Mouse (Mus musculus): ENCODE results near the gene Ep300. TPM values are rescaled to one million over a fixed set of nuclear protein-coding genes. Genes with fewer than 3 reads are reported as not detected.
"Not testable (repeated sequence)": the region's sequence is repeated elsewhere in the genome, so short reads cannot be mapped to it uniquely, and the experiment has no call there.

Ep300 gene
- total RNA-seq, 4 experiments from 2014 or later: 62.2 to 107 (median 76.8) TPM

DNA sequence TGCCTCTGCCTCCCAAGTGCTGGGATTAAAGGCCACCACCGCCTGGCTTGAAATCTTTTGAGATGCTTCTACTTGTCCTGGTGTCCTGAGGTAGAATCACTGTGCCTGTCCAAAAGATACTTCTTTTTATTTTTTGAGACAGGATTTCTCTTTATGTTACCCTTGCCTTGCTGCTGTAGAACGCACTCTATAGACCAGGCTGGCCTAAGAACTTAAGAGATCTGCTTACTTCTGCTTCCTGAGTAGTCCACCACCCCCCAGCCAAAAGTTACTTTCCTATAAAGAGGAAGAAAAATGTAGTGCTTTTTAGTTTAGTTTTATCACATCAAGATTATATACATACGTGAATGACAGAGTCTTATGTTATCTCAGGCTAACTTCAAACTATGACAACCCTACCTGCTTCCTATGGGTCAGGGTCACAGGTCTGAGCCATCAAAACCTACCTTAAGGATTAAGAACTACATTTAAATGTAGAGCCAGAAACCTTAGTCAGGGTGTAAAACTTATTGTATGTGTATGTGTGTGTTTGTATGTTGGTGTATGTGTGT is 9.1 kb downstream of the Ep300 start:
- DNase-seq: no peak

DNA sequence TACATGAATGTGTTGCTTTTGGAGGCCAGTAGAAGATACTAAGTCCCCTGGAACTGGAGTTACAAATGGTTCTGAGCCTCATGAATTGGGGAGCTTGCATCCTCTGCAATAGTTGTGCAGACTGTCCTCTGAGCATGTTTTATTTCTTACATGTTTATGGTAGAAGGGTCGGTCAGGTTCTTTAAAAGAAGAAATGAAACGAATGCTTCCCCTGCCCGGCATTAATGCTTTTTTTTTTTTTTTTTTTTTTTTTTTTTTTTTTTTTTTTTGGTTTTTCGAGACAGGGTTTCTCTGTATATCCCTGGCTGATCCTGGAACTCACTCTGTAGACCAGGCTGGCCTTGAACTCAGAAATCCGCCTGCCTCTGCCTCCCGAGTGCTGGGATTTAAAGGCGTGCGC is 13.6 kb downstream of the Ep300 start:
- DNase-seq: not testable (repeated sequence)

DNA sequence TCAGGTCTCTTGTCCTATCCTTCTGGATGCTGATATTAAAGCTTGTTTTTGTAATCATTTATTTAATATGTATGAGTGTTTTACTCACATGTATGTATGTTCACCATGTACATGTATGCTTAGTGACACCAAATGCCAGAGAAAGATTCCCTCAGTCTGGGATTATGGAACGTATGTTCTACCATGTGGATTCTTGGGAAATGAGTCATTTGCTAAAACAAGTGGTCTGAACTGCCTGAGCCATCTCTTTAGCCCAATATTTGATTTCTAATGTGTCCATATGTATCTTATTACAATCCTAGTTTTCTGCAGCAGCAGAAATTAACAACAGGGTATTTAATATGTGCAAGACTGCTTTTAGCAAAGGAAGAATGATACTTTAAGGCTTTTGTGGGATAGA is 20.1 kb downstream of the Ep300 start:
- no peak for DNase-seq

DNA sequence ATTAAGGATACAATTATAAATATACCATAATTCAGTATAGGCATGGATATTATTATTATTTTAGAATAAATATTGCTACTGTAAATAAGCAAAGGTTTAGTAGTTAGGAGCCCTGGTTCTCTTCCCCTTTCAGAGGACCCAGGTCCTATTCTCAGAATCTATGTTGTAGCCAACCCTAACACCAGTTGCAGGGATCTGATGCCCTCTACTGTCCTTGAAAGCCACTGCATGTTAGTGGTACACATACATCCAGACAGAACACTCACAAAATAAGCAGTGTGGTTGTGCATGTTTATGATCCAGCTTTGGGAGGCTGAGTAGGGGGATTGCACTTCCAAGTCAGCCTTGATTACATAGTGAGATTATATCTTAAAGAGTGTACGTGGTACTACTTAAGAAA is 21.5 kb downstream of the Ep300 start:
- DNase-seq: no peak

DNA sequence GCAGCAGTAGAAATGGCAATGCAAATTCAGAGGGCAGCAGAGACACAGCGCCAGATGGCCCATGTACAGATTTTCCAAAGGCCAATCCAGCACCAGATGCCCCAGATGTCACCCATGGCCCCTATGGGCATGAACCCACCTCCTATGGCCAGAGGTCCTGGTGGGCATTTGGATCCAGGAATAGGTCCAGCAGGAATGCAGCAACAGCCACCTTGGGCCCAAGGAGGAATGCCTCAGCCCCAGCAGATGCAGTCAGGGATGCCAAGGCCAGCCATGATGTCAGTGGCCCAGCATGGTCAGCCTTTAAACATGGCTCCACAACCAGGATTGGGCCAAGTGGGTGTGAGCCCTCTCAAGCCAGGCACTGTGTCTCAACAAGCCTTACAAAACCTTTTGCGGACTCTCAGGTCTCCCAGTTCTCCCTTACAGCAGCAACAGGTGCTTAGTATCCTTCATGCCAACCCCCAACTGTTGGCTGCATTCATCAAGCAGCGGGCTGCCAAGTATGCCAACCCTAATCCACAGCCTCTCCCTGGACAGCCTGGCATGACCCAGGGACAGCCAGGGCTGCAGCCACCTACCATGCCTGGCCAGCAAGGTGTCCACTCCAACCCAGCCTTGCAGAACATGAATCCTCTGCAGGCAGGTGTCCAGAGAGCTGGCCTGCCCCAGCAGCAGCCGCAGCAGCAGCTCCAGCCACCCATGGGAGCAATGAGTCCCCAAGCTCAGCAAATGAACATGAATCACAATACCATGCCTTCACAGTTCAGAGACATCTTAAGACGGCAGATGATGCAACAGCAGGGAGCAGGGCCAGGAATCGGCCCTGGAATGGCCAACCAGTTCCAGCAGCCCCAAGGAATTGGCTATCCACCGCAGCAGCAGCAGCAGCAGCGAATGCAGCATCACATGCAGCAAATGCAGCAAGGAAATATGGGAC is 64.6 kb downstream of the Ep300 start:
- DNase-seq: no peak

DNA sequence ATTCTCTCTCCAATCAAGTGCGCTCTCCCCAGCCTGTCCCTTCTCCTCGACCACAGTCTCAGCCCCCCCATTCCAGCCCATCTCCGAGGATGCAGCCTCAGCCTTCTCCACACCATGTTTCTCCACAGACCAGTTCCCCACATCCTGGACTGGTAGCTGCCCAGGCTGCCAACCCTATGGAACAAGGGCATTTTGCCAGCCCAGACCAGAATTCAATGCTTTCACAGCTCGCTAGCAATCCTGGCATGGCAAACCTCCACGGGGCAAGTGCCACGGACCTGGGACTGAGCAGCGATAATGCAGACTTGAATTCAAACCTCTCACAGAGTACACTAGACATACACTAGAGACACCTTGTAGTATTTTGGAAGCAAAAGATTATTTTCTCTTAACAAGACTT is 65.5 kb downstream of the Ep300 start:
- DNase-seq: no peak

DNA sequence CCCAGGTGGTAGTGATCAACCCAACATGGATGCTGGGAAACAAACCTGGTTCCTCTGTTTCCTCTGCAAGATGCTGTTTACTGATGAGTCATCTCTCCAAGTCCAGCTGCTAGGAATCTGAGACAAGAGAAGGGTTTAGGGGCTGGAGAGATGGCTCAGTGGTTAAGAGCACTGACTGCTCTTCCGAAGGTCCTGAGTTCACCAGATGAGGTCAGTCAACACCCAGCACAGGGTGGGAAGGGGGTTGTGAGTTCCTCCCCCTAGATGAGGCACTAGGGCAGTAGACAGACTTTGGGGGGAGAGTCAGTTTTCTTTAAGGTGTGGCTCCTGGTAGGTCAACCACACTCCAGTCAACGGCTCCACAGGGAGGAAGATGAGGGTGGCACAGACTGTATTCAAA is 76.5 kb downstream of the Ep300 start:
- DNase-seq: no peak

DNA sequence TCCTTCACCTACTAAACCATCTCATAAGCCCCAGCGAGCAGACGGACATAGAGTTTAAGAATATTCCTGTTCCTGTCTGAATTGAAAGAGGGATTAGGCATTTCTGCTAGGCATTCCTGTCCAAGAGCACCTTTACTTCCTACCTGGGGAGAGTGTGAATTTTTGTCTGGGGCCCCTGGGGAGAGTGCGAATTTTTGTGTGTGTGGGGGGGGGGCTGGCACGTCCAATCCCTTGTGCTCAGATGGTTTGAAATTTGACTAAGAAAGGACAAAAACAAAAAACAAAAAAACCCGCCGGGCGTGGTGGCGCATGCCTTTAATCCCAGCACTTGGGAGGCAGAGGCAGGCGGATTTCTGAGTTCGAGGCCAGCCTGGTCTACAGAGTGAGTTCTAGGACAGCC is 78.1 kb downstream of the Ep300 start:
- DNase-seq: no peak

DNA sequence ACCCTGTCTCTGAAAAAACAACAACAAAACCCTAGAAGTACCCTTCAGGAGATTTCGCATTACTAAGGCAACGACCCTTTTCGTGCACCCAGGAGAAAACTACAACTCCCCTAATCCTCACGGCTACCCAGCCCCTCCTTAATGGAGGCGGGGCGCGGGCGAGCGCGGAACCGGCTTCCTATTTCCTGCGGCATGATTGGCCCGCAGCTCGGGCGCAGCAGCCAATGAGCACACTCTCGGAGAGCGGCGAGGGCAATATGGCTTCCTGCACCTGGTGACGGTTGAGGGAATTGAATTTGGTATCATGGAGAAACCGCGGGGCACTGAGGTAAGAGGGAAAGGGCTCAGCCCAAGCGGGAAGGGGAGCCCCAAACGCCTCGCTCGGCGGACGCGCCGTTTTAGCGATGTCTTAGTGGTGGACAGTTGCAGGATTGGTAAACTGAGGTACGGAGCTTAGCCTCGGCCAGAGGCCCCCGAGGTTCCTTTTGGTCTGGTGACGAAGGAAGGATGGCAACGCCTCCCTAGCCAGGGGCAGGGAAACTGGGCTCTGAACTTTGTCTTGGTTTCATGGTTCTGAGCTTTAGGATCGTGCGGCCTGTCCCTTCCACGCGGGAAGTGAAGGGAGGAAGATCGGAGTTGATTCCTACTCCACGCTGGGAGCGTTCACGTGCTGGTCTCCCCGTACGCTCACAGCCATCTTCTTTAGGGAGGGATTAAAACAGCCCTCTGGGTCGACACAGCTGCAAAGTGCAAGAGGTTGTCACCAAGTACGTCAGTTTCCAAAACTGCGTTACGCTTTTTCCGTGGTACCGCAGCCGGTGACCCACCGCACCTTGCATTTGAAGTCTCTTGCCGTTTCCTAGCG is 78.8 kb downstream of the Ep300 start, which contains the start of gene L3mbtl2:
Gene L3mbtl2 (plus strand): TSS at position 193 of the 865 bp plus-strand sequence.
- DNase-seq: peak; percentile 90

DNA sequence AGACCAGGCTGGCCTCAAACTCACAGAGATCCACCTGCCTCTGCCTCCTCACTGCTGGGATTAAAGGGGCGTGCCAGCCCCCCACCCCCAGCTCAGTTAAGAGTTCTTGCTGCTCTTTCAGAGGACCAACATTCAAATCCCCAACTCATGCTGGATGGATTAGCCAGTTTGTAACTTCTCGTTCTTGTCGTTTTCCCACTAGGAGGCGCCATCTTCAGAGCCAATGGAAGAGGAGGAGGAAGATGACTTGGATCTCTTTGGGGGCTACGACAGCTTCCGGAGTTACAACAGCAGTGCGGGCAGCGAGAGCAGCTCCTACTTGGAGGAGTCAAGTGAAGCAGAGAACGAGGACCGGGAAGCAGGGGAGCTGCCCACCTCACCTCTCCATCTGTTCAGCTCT is 81.8 kb downstream of the Ep300 start:
- no peak for DNase-seq

DNA sequence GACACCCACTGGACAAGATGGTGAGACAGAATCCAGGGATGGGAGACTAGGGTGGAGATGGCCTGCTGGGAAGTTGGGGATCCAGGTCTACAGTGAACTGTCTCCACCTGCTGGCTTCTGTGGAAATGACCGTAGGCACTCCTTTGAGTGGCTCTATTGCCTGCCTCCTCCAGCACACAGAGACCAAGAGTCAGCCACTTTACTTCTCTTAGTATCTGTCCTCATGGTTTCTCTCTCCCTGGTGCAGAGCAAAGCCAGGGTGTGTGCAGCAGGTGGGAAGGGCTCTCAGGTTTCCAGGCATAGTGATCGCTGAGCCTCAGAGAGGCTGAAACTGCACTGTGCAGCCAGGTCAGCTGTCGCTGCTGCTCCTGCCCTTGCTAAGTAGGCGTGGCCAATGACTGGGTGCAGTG is 85.1 kb downstream of the Ep300 start:
- DNase-seq: no peak

DNA sequence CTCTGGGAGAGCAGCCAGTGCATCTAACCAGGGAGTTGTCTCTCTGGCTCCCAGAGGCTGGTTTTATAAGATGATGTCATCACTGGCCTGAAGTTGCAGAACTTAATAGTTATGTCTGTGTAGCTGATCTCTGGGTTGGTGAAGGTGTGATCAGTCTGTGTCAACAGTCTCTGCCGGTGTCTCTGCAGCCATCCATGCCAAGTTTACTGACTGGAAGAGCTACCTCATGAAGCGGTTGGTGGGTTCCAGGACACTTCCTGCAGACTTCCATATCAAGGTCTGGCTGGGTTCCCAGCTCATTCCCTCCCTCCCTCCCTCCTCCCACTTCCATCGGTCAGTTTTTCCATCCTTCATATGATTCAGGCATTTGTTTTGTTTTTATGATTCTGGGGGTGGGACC is 91.5 kb downstream of the Ep300 start:
- no peak for DNase-seq

DNA sequence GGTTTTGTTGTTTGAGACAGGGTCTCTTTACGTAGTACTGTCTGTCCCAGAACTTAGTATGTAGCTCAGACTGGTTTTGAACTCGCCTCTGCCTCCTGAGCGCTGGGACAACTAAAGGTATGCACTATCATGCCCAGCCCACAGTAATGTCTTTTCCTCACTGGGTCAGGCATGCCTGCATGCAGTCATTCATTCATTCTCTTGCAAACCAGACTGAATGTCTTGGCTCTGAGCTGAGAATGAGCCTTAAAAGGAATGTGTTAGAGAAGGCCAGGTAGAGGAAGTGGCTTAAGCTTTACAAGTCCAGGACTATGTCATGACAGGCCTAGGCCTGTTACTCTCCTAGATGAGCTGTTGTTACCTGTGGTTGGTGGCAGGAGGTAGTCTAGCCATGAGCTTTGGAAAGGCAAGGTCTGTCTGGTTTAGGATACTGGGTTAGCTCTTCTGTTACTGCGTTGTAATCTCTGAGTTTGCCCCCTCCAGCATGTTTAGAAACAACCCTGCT is 95.2 kb downstream of the Ep300 start:
- no peak for DNase-seq

DNA sequence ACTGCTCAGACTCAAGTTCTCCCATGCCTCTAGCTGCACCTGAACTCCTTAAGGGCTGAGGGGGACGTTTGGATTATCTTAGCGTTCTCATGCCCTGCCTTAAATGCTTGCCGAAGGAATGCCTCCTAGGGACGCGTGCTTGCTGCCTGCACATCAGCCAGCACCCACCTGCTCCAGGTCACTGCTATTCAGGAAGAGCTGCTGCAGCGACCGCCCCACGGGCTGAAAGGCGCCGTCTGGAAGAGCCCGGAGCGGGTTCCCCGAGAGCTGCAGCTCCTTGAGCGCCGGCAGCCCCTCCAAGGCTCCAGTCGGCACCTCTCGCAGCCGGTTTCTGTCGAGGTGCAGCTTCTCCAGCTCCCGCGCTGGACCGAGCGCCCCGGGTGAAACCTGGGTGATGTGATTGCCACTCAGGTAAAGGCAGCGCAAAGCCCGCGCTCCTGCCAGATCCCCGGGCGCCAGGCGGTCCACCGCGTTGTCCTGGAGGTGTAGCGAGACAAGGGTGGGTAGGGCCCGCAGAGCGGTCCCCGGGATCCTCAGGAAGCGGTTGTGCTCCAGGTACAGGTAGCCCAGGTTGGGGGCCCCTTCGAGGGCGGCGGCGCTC is 108.3 kb downstream of the Ep300 start:
- no peak for DNase-seq

DNA sequence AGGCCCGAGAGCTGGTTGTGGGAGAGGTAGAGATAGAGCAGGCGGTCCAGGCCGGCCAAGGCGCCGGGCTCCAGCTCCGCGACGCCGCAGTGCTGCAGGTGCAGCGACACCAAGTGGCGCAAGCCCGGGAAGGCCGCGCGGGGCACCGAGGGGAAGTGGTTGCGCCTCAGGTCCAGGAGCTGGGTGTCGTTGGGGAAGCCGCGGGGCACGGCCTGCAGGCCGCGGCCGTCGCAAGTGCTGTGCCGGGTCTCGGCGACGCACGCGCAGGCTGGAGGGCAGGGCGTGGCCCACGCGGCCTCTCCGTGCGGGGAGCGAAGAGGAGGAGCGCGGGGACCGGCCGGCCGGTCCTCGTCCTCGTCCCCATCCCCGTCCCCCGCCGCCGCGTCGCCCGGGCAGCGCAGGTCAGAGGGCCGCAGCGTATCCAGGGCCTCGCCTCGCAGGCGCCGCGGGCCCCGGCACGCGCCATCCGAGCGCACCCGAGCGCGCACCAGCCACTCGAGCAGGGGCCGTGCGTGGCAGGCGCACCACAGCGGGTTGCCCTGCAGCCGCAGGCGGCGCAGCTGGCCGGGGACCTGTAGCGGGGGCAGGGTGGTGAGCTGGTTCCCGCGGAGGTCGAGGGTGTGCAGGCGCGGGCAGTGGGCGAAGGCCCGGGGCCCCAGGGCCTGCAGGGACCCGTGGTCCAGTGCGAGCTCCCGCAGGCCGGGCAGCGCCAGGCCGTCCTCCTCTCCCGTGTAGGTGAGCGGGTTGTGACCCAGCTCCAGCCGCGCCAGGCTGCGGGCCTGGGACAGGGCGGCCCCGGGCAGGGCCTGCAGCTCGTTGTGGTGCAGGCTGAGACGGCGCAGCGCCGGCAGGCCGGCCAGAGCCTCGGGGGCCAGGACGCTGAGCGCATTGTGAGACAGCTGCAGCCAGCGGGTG is 109.1 kb downstream of the Ep300 start:
- peak; percentile 75 for DNase-seq

DNA sequence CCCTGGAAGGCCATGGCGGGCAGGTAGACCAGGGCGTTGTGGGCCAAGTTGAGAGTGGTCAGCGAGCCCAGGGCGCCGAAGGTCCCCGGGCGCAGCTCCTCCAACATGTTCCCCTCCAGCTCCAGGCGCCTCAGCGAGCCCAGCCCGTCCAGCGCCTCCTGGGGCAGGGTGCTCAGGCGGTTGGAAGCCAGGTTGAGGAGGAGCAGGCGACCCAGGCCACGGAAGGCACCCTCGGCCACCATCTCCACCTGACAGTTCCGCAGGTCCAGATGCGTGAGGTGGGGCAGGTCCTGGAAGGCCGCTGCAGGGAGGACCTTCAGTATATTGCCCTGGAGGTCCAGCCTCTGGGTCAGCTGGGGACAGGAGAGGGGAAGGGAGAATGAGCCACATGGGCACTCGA is 109.7 kb downstream of the Ep300 start:
- DNase-seq: no peak

DNA sequence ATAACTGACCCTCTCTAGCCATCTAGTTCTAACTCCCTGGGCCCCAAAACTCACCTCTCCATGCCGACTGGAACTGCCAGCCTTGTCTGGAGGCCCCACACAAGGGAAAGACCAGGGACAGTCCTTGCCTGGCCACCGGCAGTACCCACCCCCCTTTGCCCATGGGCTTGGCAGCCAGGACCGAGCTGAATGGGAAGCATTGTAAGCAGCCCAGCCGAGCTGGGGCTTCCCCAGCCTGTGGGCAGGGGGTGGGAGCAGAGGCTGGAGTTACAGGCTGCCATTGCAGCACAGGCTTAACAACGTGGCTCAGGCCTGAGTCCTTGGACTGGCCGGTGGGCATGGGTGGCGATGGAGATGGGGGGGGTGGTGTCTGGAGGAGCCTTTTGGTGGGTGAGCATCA is 112.0 kb downstream of the Ep300 start, which contains the start of gene Chadl:
Gene Chadl (minus strand): TSS at position 113 of the 400 bp plus-strand sequence.
- no peak for DNase-seq

DNA sequence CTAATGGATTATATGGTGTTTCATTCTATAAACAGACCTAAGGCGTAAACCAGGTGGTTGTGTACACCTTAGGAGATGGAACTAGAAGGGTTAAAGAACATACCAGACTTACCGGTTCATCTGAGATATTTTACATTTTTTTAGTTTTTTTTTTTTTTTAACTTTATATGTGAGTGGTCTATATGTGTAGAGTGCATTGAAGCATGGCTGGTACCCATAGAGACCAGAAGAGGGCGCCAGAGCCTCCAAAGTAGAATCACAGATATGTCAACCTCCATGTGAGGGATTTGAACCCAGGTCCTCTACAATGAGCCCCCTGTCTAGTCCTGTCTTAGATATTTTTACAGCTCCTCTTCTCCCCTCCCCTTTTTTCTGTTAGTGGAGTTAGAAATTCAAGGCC is 112.7 kb downstream of the Ep300 start:
- no peak for DNase-seq

DNA sequence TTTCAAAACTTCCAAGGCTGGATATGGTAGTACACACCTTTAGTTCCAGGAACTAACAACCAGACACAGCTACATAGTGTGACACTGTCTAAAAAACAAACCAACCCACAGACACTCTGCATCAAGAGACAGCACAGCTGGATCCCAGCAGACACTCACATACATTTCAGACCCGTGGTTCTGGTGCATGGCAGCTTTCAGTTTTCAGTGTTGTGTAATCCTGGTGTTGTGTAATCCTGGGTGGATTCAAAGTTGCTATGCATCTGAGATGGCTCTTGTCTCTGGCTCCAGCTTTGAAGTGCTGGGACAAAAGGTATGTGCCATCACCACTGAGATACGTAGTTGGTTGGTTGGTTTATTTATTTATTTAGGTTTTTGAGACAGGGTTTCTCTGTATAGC is 113.4 kb downstream of the Ep300 start:
- no peak for DNase-seq

DNA sequence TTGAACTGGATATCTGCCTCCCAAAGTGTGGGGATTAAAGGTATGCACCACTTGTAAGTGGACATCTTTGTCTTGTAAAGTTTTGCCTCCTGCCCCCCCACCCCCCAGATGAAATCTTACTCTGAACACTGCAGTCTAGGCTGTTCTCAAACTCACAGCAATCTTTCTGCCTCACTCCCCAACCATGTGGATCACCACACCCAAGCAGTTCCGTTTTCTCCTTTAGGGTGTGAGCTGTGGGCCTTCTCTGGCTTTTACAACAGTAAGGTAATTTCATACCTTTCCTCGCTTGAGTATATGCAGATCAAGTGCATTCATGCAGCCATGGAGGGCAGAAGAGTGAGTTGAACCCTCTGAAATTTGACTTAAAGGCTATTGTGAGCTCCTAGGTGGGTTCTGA is 115.0 kb downstream of the Ep300 start:
- DNase-seq: no peak

DNA sequence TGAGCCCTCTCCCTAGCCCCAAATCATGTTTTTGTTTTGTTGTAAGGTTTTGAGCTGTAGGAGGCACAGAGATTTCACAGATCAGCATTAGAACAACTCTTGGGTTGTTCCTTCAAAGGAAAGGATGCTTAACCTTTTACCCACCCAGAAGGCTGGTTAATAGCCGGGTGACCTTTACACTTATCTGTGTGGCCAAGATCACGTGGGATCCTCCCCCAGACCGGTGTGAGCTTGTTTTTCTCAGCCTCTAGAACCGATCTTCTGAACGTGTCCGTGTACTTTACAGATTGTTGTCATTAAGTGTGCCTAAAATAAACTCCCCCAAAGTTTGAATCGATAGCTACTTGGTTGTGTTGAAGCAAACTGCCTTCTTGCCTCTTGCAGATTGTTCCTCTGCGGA is 115.5 kb downstream of the Ep300 start:
- no peak for DNase-seq

All from adrenal gland, adult 8-10 months (tissue).